Mouse (Mus musculus): ENCODE data around the gene Irak3. TPM values are rescaled to one million over a fixed set of nuclear protein-coding genes. Genes with fewer than 3 reads are reported as not detected.

Gene Irak3
- polyA plus RNA-seq, 1 experiment: 0.26 TPM

- Histone ChIP-seq H3K4me3 (no peak overlapping the region), H3K79me2 (ENCODE audit: control insufficient read depth, insufficient read depth) (no peaks in the 10 kb centered on the region), H3K36me3 (ENCODE audit: control insufficient read depth, insufficient read depth) (no peaks in the 10 kb centered on the region), H3ac (ENCODE audit: control insufficient read depth, insufficient read length) (no peak overlapping the region), H3K4me2 (ENCODE audit: low read depth) (no peak overlapping the region), H3K27me3 (ENCODE audit: control insufficient read depth, insufficient read depth, insufficient read length) (peaks cover 28% of the 10 kb centered on the region)
- no peak for TF ChIP-seq TCF3 (IDR thresholded peaks at IDR 0.05; ENCODE audit: insufficient read length, low read depth)
- no peak for TF ChIP-seq MYOG (IDR thresholded peaks at IDR 0.05; ENCODE audit: control insufficient read depth in 1 of 3, insufficient read depth in 1 of 3, insufficient read length in 2 of 3, low read depth in 2 of 3)
- TF ChIP-seq POLR2A (IDR thresholded peaks at IDR 0.05; ENCODE audit: insufficient read length, low read depth): no peak
- no peak for TF ChIP-seq SRF (IDR thresholded peaks at IDR 0.05; ENCODE audit: control insufficient read depth, insufficient read length, low read depth)
- TF ChIP-seq TCF12 (IDR thresholded peaks at IDR 0.05; ENCODE audit: insufficient read depth, poor library complexity, severe bottlenecking): no peak
- no peak for TF ChIP-seq CEBPB (IDR thresholded peaks at IDR 0.05; ENCODE audit: insufficient read depth, poor library complexity, severe bottlenecking)
- TF ChIP-seq E2F4 (IDR thresholded peaks at IDR 0.05; ENCODE audit: insufficient read depth): no peak
- no peak for TF ChIP-seq REST (IDR thresholded peaks at IDR 0.05; ENCODE audit: insufficient read depth, insufficient read length)
- no peak for TF ChIP-seq MYOD1 (IDR thresholded peaks at IDR 0.05; ENCODE audit: control insufficient read depth in 1 of 3, insufficient read length in 2 of 3, low read depth in 2 of 3)
Observed at GRCm38 (mm10) chr10:120242421-120242820, 40.5 kb upstream of the Irak3 start.

- H3K4me3 ChIP-seq: no peak overlapping the region
- H3K27me3 ChIP-seq (ENCODE audit: control insufficient read depth, insufficient read depth, insufficient read length): peaks cover 20% of the 10 kb centered on the region
- no peaks in the 10 kb centered on the region for H3K79me2 ChIP-seq (ENCODE audit: control insufficient read depth, insufficient read depth)
- no peak overlapping the region for H3ac ChIP-seq (ENCODE audit: control insufficient read depth, insufficient read length)
- H3K4me2 ChIP-seq (ENCODE audit: low read depth): no peak overlapping the region
- no peaks in the 10 kb centered on the region for H3K36me3 ChIP-seq (ENCODE audit: control insufficient read depth, insufficient read depth)
- no peak for TF ChIP-seq REST (IDR thresholded peaks at IDR 0.05; ENCODE audit: insufficient read depth, insufficient read length)
- no peak for TF ChIP-seq MYOD1 (IDR thresholded peaks at IDR 0.05; ENCODE audit: control insufficient read depth in 1 of 3, insufficient read length in 2 of 3, low read depth in 2 of 3)
- TF ChIP-seq TCF3 (IDR thresholded peaks at IDR 0.05; ENCODE audit: insufficient read length, low read depth): no peak
- TF ChIP-seq POLR2A (IDR thresholded peaks at IDR 0.05; ENCODE audit: insufficient read length, low read depth): no peak
- no peak for TF ChIP-seq SRF (IDR thresholded peaks at IDR 0.05; ENCODE audit: control insufficient read depth, insufficient read length, low read depth)
- no peak for TF ChIP-seq MYOG (IDR thresholded peaks at IDR 0.05; ENCODE audit: control insufficient read depth in 1 of 3, insufficient read depth in 1 of 3, insufficient read length in 2 of 3, low read depth in 2 of 3)
- TF ChIP-seq POLR2AphosphoS2 (IDR thresholded peaks at IDR 0.05; ENCODE audit: insufficient read length, low read depth): no peak
- no peak for TF ChIP-seq TCF12 (IDR thresholded peaks at IDR 0.05; ENCODE audit: insufficient read depth, poor library complexity, severe bottlenecking)
- no peak for TF ChIP-seq MAX (IDR thresholded peaks at IDR 0.05; ENCODE audit: low read depth)
- TF ChIP-seq USF1 (IDR thresholded peaks at IDR 0.05; ENCODE audit: low read depth): no peak
- no peak for TF ChIP-seq CEBPB (IDR thresholded peaks at IDR 0.05; ENCODE audit: insufficient read depth, poor library complexity, severe bottlenecking)
Observed at GRCm38 (mm10) chr10:120239476-120239875, 37.5 kb upstream of the Irak3 start.

GRCm38 (mm10) chr10:120238241-120238640, 36.3 kb upstream of the Irak3 start:
- H3K36me3 ChIP-seq (ENCODE audit: control insufficient read depth, insufficient read depth): peaks cover 1% of the 10 kb centered on the region
- TF ChIP-seq MYOG (IDR thresholded peaks at IDR 0.05; ENCODE audit: control insufficient read depth in 1 of 3, insufficient read depth in 1 of 3, insufficient read length in 2 of 3, low read depth in 2 of 3) (no peak), POLR2A (IDR thresholded peaks at IDR 0.05; ENCODE audit: insufficient read length, low read depth) (no peak), SRF (IDR thresholded peaks at IDR 0.05; ENCODE audit: control insufficient read depth, insufficient read length, low read depth) (no peak)

GRCm38 (mm10) chr10:120236855-120237254, 34.9 kb upstream of the Irak3 start:
- no peak overlapping the region for H3ac ChIP-seq (ENCODE audit: control insufficient read depth, insufficient read length)
- no peaks in the 10 kb centered on the region for H3K79me2 ChIP-seq (ENCODE audit: control insufficient read depth, insufficient read depth)
- no peak overlapping the region for H3K4me3 ChIP-seq
- H3K27me3 ChIP-seq (ENCODE audit: control insufficient read depth, insufficient read depth, insufficient read length): peaks cover 15% of the 10 kb centered on the region
- TF ChIP-seq REST (IDR thresholded peaks at IDR 0.05; ENCODE audit: insufficient read depth, insufficient read length): no peak
- TF ChIP-seq CEBPB (IDR thresholded peaks at IDR 0.05; ENCODE audit: insufficient read depth, poor library complexity, severe bottlenecking): no peak
- peak in 1 of 3 experiments; percentile 1 for TF ChIP-seq MYOD1 (IDR thresholded peaks at IDR 0.05; ENCODE audit: control insufficient read depth in 1 of 3, insufficient read length in 2 of 3, low read depth in 2 of 3)
- no peak for TF ChIP-seq E2F4 (IDR thresholded peaks at IDR 0.05; ENCODE audit: insufficient read depth)
- TF ChIP-seq TCF12 (IDR thresholded peaks at IDR 0.05; ENCODE audit: insufficient read depth, poor library complexity, severe bottlenecking): no peak
- peak overlapping the region; percentile 54 for H3K4me2 ChIP-seq (ENCODE audit: low read depth)
- H3K36me3 ChIP-seq (ENCODE audit: control insufficient read depth, insufficient read depth): peaks cover 15% of the 10 kb centered on the region

More at GRCm38 (mm10) chr10:120238241-120238640, 36.3 kb upstream of the Irak3 start:
- Histone ChIP-seq H3ac (ENCODE audit: control insufficient read depth, insufficient read length) (no peak overlapping the region), H3K27me3 (ENCODE audit: control insufficient read depth, insufficient read depth, insufficient read length) (peaks cover 20% of the 10 kb centered on the region), H3K4me3 (no peak overlapping the region), H3K79me2 (ENCODE audit: control insufficient read depth, insufficient read depth) (no peaks in the 10 kb centered on the region), H3K4me2 (ENCODE audit: low read depth) (no peak overlapping the region)

GRCm38 (mm10) chr10:120233655-120234367, 31.9 kb upstream of the Irak3 start:
- H3K36me3 ChIP-seq (ENCODE audit: control insufficient read depth, insufficient read depth): peaks cover 32% of the 10 kb centered on the region
- TF ChIP-seq MAX (IDR thresholded peaks at IDR 0.05; ENCODE audit: low read depth) (no peak), REST (IDR thresholded peaks at IDR 0.05; ENCODE audit: insufficient read depth, insufficient read length) (no peak), TCF3 (IDR thresholded peaks at IDR 0.05; ENCODE audit: insufficient read length, low read depth) (no peak)
- no peak overlapping the region for H3K4me3 ChIP-seq
- peak overlapping the region; percentile 19 for H3K4me2 ChIP-seq (ENCODE audit: low read depth)
- H3K27me3 ChIP-seq (ENCODE audit: control insufficient read depth, insufficient read depth, insufficient read length): peaks cover 4% of the 10 kb centered on the region
- peaks cover 12% of the 10 kb centered on the region for H3K79me2 ChIP-seq (ENCODE audit: control insufficient read depth, insufficient read depth)
- H3ac ChIP-seq (ENCODE audit: control insufficient read depth, insufficient read length): no peak overlapping the region
